Mouse (Mus musculus) heart, adult 2 months (tissue): Measurements from ENCODE around the gene Scamp1. TPM values are rescaled to one million over a fixed set of nuclear protein-coding genes. Genes with fewer than 3 reads are reported as not detected.

Experiments
- DNase-seq, 2 experiments: peaks; one replicate each; pipeline ENCODE4 v3.0.0; 2021
- H3K27ac ChIP-seq: fragments of 200-600 bp; 2 replicates; pipeline ENCODE4 v1.8.1; 2022
- H3K27me3 ChIP-seq: fragments of 200-500 bp; 2 replicates; pipeline ENCODE4 v1.6.1; 2012; ENCODE audit warnings: mild to moderate bottlenecking, low read length, inconsistent platforms, mixed read lengths; ENCODE audit not compliant: control insufficient read depth, insufficient read depth
- H3K36me3 ChIP-seq: fragments of 200-500 bp; 2 replicates; pipeline ENCODE4 v1.6.1; 2012; ENCODE audit warnings: low read length, inconsistent platforms; ENCODE audit not compliant: control insufficient read depth, insufficient read depth
- H3K4me1 ChIP-seq: fragments of 200-500 bp; 2 replicates; pipeline ENCODE4 v1.6.1; 2011; ENCODE audit warnings: low read length; ENCODE audit not compliant: control insufficient read depth, insufficient read depth
- H3K4me3 ChIP-seq: fragments of 200-600 bp; 2 replicates; pipeline ENCODE4 v1.8.1; 2022
- H3K79me2 ChIP-seq: fragments of 200-500 bp; replicated peaks from 2 replicates; pipeline ENCODE4 v1.6.1; 2012; ENCODE audit warnings: mild to moderate bottlenecking, inconsistent platforms, low read length, moderate library complexity, mixed read lengths; ENCODE audit not compliant: control insufficient read depth, insufficient read depth
- H3K9ac ChIP-seq: fragments of 200-500 bp; 2 replicates; pipeline ENCODE4 v1.6.1; 2012; ENCODE audit warnings: low read depth, mild to moderate bottlenecking, control low read depth, inconsistent platforms, low read length, mixed read lengths
- CTCF ChIP-seq: fragments of 200-600 bp; IDR thresholded peaks from 2 replicates; pipeline ENCODE4 v1.8.1; 2022; ENCODE audit warnings: antibody characterized with exemption, mild to moderate bottlenecking, moderate library complexity
- EP300 ChIP-seq: fragments of 200-500 bp; IDR thresholded peaks from 2 replicates; pipeline ENCODE4 v1.6.1; 2011; ENCODE audit warnings: low read depth, low read length, control low read depth; ENCODE audit not compliant: insufficient read depth
- POLR2A ChIP-seq: fragments of 200-500 bp; IDR thresholded peaks from 2 replicates; pipeline ENCODE4 v1.6.1; 2011; ENCODE audit warnings: mild to moderate bottlenecking, low read depth, low read length, control low read depth; ENCODE audit not compliant: insufficient read depth
- WGBS: fragments of 180-500 bp; shearing (Covaris S2); methylation state at CpG from one replicate; pipeline ENCODE4 v1.1.7; 2018; 5-methylcytosine and 5-hydroxymethylcytosine counted together
- intact Hi-C: fragments of 180-260 bp; cut with DNase I; formaldehyde crosslinking; loops from one replicate; pipeline ENCODE4 v1.15.1; 2025
- polyA plus RNA-seq: library from polyadenylated mRNA; depleted of rRNA; stranded (reverse); fragments of >200 nt; gene quantifications from 2 replicates; pipeline ENCODE4 v1.2.3, GENCODE M21; 2012
- total RNA-seq, 2 experiments: library from RNA; stranded (reverse); gene quantifications; 2 replicates each; pipeline ENCODE4 v1.2.3; 2021

The Scamp1 gene
- total and polyA plus RNA-seq, 3 experiments, result 12.5 to 33.3 (median 32.3) TPM

DNA sequence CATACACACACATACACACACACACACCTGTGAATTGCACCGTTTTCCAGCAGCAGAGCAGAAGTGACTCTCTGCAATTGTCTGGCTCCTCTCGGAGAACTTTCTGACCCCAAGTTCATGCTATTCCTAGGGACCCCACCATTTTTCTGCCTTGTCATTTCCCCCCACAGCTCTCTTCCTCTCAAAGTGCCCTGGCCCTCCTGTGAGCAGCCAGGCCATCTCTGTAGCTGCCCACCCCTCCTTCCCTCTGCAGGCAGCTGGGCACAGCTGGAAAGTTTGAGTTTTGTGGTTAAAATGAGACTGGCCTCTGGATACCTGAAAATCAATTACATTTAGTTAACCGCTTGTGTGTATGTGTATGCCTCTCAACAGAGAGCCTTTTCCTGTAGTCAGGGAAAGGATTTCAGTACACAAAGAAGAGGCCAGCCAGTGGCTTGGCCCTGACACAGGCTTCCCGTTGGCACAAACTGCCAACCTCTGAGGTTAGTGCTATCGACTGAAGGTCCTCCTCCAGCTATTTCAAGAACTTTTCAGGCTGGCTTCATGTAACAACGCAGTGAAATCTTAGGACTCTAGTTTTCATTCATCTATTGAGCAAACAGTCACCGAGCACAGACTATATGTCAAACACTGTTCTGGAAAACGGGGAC, 102.2 kb downstream of the Scamp1 start:
- WGBS, result 73% methylated on average over 8 of the region's 8 CpGs
- H3K4me3 ChIP-seq, result no peak overlapping the region
- no peaks in the 10 kb centered on the region for H3K36me3 ChIP-seq
- no peak for DNase-seq
- no peak overlapping the region for H3K27ac ChIP-seq
- no peaks in the 10 kb centered on the region for H3K79me2 ChIP-seq
- no peak for TF ChIP-seq EP300
- no peak for TF ChIP-seq POLR2A
- TF ChIP-seq CTCF, result no peak
- intact Hi-C loops, result loop anchor here (10.0 kb wide), 1 partner anchor 1289 kb away; no protein-coding TSS in a partner anchor
- H3K4me1 ChIP-seq, result peaks cover 6% of the 10 kb centered on the region; the same call in 1 of the 2 replicates
- no peaks in the 10 kb centered on the region for H3K27me3 ChIP-seq
- H3K9ac ChIP-seq, result no peak overlapping the region

- 88% methylated on average over 5 of the region's 5 CpGs for WGBS
Observed at GRCm38 (mm10) chr13:94182026-94182425, 103.6 kb downstream of the Scamp1 start.

GRCm38 (mm10) chr13:94180477-94181420, 104.9 kb downstream of the Scamp1 start:
- Histone ChIP-seq H3K36me3 (no peaks in the 10 kb centered on the region), H3K9ac (no peak overlapping the region), H3K4me3 (no peak overlapping the region), H3K79me2 (no peaks in the 10 kb centered on the region), H3K4me1 (peaks cover 6% of the 10 kb centered on the region; the same call in 1 of the 2 replicates), H3K27ac (no peak overlapping the region), H3K27me3 (no peaks in the 10 kb centered on the region)
- intact Hi-C loops, result loop anchor here (10.0 kb wide), 1 partner anchor 1286 kb away; no protein-coding TSS in a partner anchor
- TF ChIP-seq CTCF, result no peak
- TF ChIP-seq POLR2A, result no peak
- peak in 1 of 2 experiments; percentile 51 for DNase-seq
- WGBS, result 76% methylated on average over 5 of the region's 5 CpGs

More at GRCm38 (mm10) chr13:94182026-94182425, 103.6 kb downstream of the Scamp1 start:
- Histone ChIP-seq H3K36me3 (no peaks in the 10 kb centered on the region), H3K4me1 (peaks cover 6% of the 10 kb centered on the region; the same call in 1 of the 2 replicates), H3K9ac (no peak overlapping the region), H3K27ac (no peak overlapping the region), H3K4me3 (no peak overlapping the region), H3K79me2 (no peaks in the 10 kb centered on the region), H3K27me3 (no peaks in the 10 kb centered on the region)
- intact Hi-C loops, result loop anchor here (10.0 kb wide), 1 partner anchor 1287 kb away; no protein-coding TSS in a partner anchor
- TF ChIP-seq POLR2A, result no peak
- TF ChIP-seq CTCF, result no peak
- no peak for TF ChIP-seq EP300
- DNase-seq, result no peak

DNA sequence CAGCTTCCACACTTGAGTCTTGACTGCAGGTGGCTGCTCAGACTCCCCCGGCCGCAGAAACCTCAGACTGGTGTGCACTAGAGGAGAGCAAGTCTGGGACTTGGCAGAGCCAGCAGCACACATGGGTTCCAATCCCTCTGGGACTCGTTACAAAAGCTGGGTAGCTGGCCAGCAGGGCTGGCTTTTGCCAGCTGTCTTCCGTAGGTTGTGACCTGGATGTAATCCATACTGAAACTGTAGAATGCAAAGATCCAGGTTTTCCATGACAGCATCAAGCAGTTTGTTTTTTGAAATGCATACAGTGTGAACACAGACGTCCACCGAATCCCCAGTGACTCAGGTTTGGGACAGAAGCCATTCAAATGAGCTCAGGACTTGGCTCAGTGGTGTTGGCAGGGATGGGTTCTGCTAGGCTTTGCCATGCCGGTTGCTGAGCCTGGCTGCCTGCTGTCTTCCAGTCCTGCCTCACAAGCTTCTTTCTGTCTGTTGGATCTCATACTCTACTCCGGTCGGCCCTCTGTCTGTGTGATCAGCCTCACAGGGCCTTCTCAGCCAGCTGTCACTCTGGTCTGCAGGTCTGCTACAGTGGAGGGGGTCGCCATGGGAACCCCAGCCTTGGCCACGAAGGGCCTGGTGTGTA, 107.1 kb downstream of the Scamp1 start:
- Histone ChIP-seq H3K9ac (no peak overlapping the region), H3K79me2 (no peaks in the 10 kb centered on the region), H3K27me3 (no peaks in the 10 kb centered on the region), H3K4me3 (no peak overlapping the region), H3K4me1 (peaks cover 5% of the 10 kb centered on the region; the same call in 1 of the 2 replicates), H3K27ac (no peak overlapping the region), H3K36me3 (no peaks in the 10 kb centered on the region)
- peak; percentile 61 to 75 for DNase-seq
- intact Hi-C loops, result no loop called here
- 36% methylated on average over 11 of the region's 11 CpGs for WGBS
- TF ChIP-seq EP300 (no peak), CTCF (no peak), POLR2A (no peak)

GRCm38 (mm10) chr13:94177148-94177547, 108.5 kb downstream of the Scamp1 start:
- no peak for TF ChIP-seq EP300
- TF ChIP-seq CTCF, result peak; percentile 64
- Histone ChIP-seq H3K27me3 (no peaks in the 10 kb centered on the region), H3K9ac (no peak overlapping the region), H3K4me3 (no peak overlapping the region), H3K79me2 (no peaks in the 10 kb centered on the region), H3K4me1 (peaks cover 6% of the 10 kb centered on the region), H3K36me3 (no peaks in the 10 kb centered on the region), H3K27ac (no peak overlapping the region)
- intact Hi-C loops, result no loop called here
- DNase-seq, result no peak
- WGBS, result 70% methylated on average over 7 of the region's 7 CpGs
